Mouse (Mus musculus) CH12F3 (cell line): ENCODE results near the gene Rab38.

Experiments
- in situ Hi-C: fragments of 300-500 bp; cut with MboI; formaldehyde crosslinking; loops from 2 replicates; pipeline ENCODE4 v1.14.3; 2020; ENCODE audit warnings: low sequenced_read_pairs

Rab38 gene

GRCm38 (mm10) chr7:88522481-88522880 is 92.4 kb downstream of the Rab38 start:
- in situ Hi-C loops = no loop called here

- in situ Hi-C loops = loop anchor here (25.0 kb wide), 2 partner anchors 215 to 440 kb away; no protein-coding TSS in a partner anchor
Observed at GRCm38 (mm10) chr7:88527100-88527671, 97.1 kb downstream of the Rab38 start.

- in situ Hi-C loops = loop anchor here (25.0 kb wide), 2 partner anchors 224 to 449 kb away; no protein-coding TSS in a partner anchor
Observed at GRCm38 (mm10) chr7:88536127-88536531, 106.1 kb downstream of the Rab38 start.

GRCm38 (mm10) chr7:88536743-88537142 is 106.7 kb downstream of the Rab38 start:
- in situ Hi-C loops = loop anchor here (25.0 kb wide), 2 partner anchors 224 to 449 kb away; no protein-coding TSS in a partner anchor
